ENCODE assay signal across 8 mouse cellular contexts in genomic region chr8:81342236-81342998, GRCm38 (mm10). TPM values are rescaled to one million over a fixed set of nuclear protein-coding genes. Genes with fewer than 3 reads are reported as not detected.
DNase-seq lines count a peak whose midpoint lies in the region; ATAC-seq and TF ChIP-seq lines count a peak whose summit lies in the region.

TSS of gene Inpp4b (plus strand) at chr8:81342556.

- ATAC-seq in heart, embryonic 13.5 days (ENCODE audit: extremely low read depth, insufficient number of reproducible peaks, low FRiP score, low TSS enrichment), result peak; percentile 63; the same call in 1 of the 2 replicates
- ATAC-seq in kidney, postnatal 0 days (replicated peaks; ENCODE audit: low FRiP score, low read depth), result peak; percentile 74
- ATAC-seq in liver, embryonic 12.5 days, result peak; percentile 67

- H3K4me3 ChIP-seq in bone marrow macrophage, adult 2 months (ENCODE audit: insufficient read depth, low read length), result peak within 1 kb of the TSS; percentile 60
- H3K4me3 ChIP-seq in embryonic fibroblast, embryonic 13.5 days (ENCODE audit: insufficient read depth, low read length), result peak within 1 kb of the TSS; percentile 40
- peak within 1 kb of the TSS; percentile 67 for H3K4me3 ChIP-seq in heart, embryonic 13.5 days
- H3K4me3 ChIP-seq in kidney, postnatal 0 days (replicated peaks; ENCODE audit: low read depth, low read length), result peak within 1 kb of the TSS; percentile 63
- H3K4me3 ChIP-seq in liver, embryonic 12.5 days, result peak within 1 kb of the TSS; percentile 48
- no peak within 1 kb of the TSS for H3K4me3 ChIP-seq in myocyte

- peak; percentile 80 to 81 for DNase-seq in B cell, adult 2 months
- peak; percentile 73 for DNase-seq in kidney, postnatal 0 days (ENCODE audit: low spot score)
- peak; percentile 66 to 82 for DNase-seq in spleen, postnatal 4 days (ENCODE audit: low spot score in 2 of 2)

- no peak for TF ChIP-seq CTCF in bone marrow macrophage, adult 2 months (IDR thresholded peaks at IDR 0.05; ENCODE audit: low read depth, low read length)
- no peak for TF ChIP-seq CTCF in embryonic fibroblast, embryonic 13.5 days (IDR thresholded peaks at IDR 0.05; ENCODE audit: borderline replicate concordance, insufficient read depth, low read length)
- no peak for TF ChIP-seq CTCF in kidney, postnatal 0 days (IDR thresholded peaks at IDR 0.05; ENCODE audit: low read depth)

- H3K36me3 ChIP-seq in heart, embryonic 13.5 days, result no peaks in the 10 kb centered on the region
- H3K36me3 ChIP-seq in kidney, postnatal 0 days (ENCODE audit: insufficient read depth, low read length), result no peaks in the 10 kb centered on the region
- H3K36me3 ChIP-seq in liver, embryonic 12.5 days, result no peaks in the 10 kb centered on the region
- no peaks in the 10 kb centered on the region for H3K36me3 ChIP-seq in myocyte (ENCODE audit: control insufficient read depth, insufficient read depth)

- no peak within 1 kb of the TSS for H3ac ChIP-seq in myocyte (ENCODE audit: control insufficient read depth, insufficient read length)

- peak within 1 kb of the TSS; percentile 33 for H3K27ac ChIP-seq in bone marrow macrophage, adult 2 months (ENCODE audit: insufficient read depth, low read depth, low read length)
- H3K27ac ChIP-seq in embryonic fibroblast, embryonic 13.5 days (ENCODE audit: insufficient read depth, low read length), result no peak within 1 kb of the TSS
- H3K27ac ChIP-seq in heart, embryonic 13.5 days (replicated peaks), result peak within 1 kb of the TSS; percentile 46
- H3K27ac ChIP-seq in kidney, postnatal 0 days, result 0 out of 2 replicates have a peak within 1 kb of the TSS, but pooled peaks have one; percentile 8
- H3K27ac ChIP-seq in liver, embryonic 12.5 days, result no peak within 1 kb of the TSS

- peaks cover 40% of the 10 kb centered on the region for H3K27me3 ChIP-seq in heart, embryonic 13.5 days (replicated peaks)
- H3K27me3 ChIP-seq in kidney, postnatal 0 days (ENCODE audit: insufficient read depth, low read length), result no peaks in the 10 kb centered on the region
- peaks cover 20% of the 10 kb centered on the region; the same call in 1 of the 2 replicates for H3K27me3 ChIP-seq in liver, embryonic 12.5 days (replicated peaks)
- no peaks in the 10 kb centered on the region for H3K27me3 ChIP-seq in myocyte (ENCODE audit: control insufficient read depth, insufficient read depth, insufficient read length)

- 0% methylated on average over 39 of the region's 46 CpGs for WGBS in heart, embryonic 13.5 days
- under 1% methylated on average over 45 of the region's 46 CpGs for WGBS in kidney, postnatal 0 days
- under 1% methylated on average over 46 of the region's 46 CpGs for whole genome bisulfite sequencing in liver, embryonic 12.5 days (ENCODE audit: insufficient replicate concordance)

- peak within 1 kb of the TSS; percentile 78 for H3K4me2 ChIP-seq in heart, embryonic 13.5 days
- peak within 1 kb of the TSS; percentile 88 for H3K4me2 ChIP-seq in kidney, postnatal 0 days (ENCODE audit: low read length)
- H3K4me2 ChIP-seq in liver, embryonic 12.5 days, result peak within 1 kb of the TSS; percentile 73
- peak within 1 kb of the TSS; percentile 50 for H3K4me2 ChIP-seq in myocyte (ENCODE audit: low read depth)

- no peaks in the 10 kb centered on the region for H3K79me2 ChIP-seq in myocyte (ENCODE audit: control insufficient read depth, insufficient read depth)

- H3K9me3 ChIP-seq in heart, embryonic 13.5 days, result peaks cover 4% of the 10 kb centered on the region; the same call in 1 of the 2 replicates
- H3K9me3 ChIP-seq in kidney, postnatal 0 days (replicated peaks; ENCODE audit: low read length), result no peaks in the 10 kb centered on the region
- no peaks in the 10 kb centered on the region for H3K9me3 ChIP-seq in liver, embryonic 12.5 days (replicated peaks)

- peaks cover 7% of the 10 kb centered on the region for H3K4me1 ChIP-seq in bone marrow macrophage, adult 2 months (ENCODE audit: control insufficient read depth, insufficient read depth, low read length)
- no peaks in the 10 kb centered on the region for H3K4me1 ChIP-seq in embryonic fibroblast, embryonic 13.5 days (ENCODE audit: control insufficient read depth, insufficient read depth, low read length)
- peaks cover 11% of the 10 kb centered on the region for H3K4me1 ChIP-seq in heart, embryonic 13.5 days
- no peaks in the 10 kb centered on the region for H3K4me1 ChIP-seq in kidney, postnatal 0 days (replicated peaks; ENCODE audit: insufficient read depth, low read length)
- H3K4me1 ChIP-seq in liver, embryonic 12.5 days, result peaks cover 4% of the 10 kb centered on the region; the same call in 1 of the 2 replicates

- TF ChIP-seq POLR2A in bone marrow macrophage, adult 2 months (IDR thresholded peaks at IDR 0.05; ENCODE audit: borderline replicate concordance, low read depth, low read length), result no peak
- TF ChIP-seq POLR2A in embryonic fibroblast, embryonic 13.5 days (IDR thresholded peaks at IDR 0.05; ENCODE audit: low read depth, low read length), result no peak
- TF ChIP-seq POLR2A in myocyte (IDR thresholded peaks at IDR 0.05; ENCODE audit: insufficient read length, low read depth), result no peak

- H3K9ac ChIP-seq in heart, embryonic 13.5 days, result peak within 1 kb of the TSS; percentile 81
- H3K9ac ChIP-seq in kidney, postnatal 0 days (ENCODE audit: low read depth, low read length), result peak within 1 kb of the TSS; percentile 52
- H3K9ac ChIP-seq in liver, embryonic 12.5 days, result peak within 1 kb of the TSS; percentile 31; the same call in 1 of the 2 replicates

TF ChIP-seq in myocyte, 11 proteins besides CTCF, POLR2A, EP300 and RAD21:
- TF ChIP-seq TCF3 (IDR thresholded peaks at IDR 0.05; ENCODE audit: insufficient read length, low read depth), result no peak
- TF ChIP-seq MYOG (IDR thresholded peaks at IDR 0.05; ENCODE audit: control insufficient read depth in 1 of 3, insufficient read depth in 1 of 3, insufficient read length in 2 of 3, low read depth in 2 of 3), result no peak
- TF ChIP-seq E2F4 (IDR thresholded peaks at IDR 0.05; ENCODE audit: insufficient read depth), result no peak
- TF ChIP-seq CEBPB (IDR thresholded peaks at IDR 0.05; ENCODE audit: insufficient read depth, poor library complexity, severe bottlenecking), result no peak
- TF ChIP-seq TCF12 (IDR thresholded peaks at IDR 0.05; ENCODE audit: insufficient read depth, poor library complexity, severe bottlenecking), result no peak
- no peak for TF ChIP-seq USF1 (IDR thresholded peaks at IDR 0.05; ENCODE audit: low read depth)
- no peak for TF ChIP-seq MAX (IDR thresholded peaks at IDR 0.05; ENCODE audit: low read depth)
- no peak for TF ChIP-seq MYOD1 (IDR thresholded peaks at IDR 0.05; ENCODE audit: control insufficient read depth in 1 of 3, insufficient read length in 2 of 3, low read depth in 2 of 3)
- no peak for TF ChIP-seq REST (IDR thresholded peaks at IDR 0.05; ENCODE audit: insufficient read depth, insufficient read length)
- TF ChIP-seq SRF (IDR thresholded peaks at IDR 0.05; ENCODE audit: control insufficient read depth, insufficient read length, low read depth), result no peak
- TF ChIP-seq POLR2AphosphoS2 (IDR thresholded peaks at IDR 0.05; ENCODE audit: insufficient read length, low read depth), result no peak

RNA-seq across cellular contexts. Expression of gene Inpp4b, which starts in this region (rescaled TPM):
- 5.5 and 7.7 TPM in 2 replicates for polyA plus RNA-seq in bone marrow macrophage, adult 2 months (2012; ENCODE audit: insufficient read depth, insufficient read length, missing spikeins)
- polyA plus RNA-seq in embryonic fibroblast, embryonic 13.5 days (2011; ENCODE audit: insufficient read length, low read depth, missing spikeins), result 0.58 and 1.9 TPM in 2 replicates
- 9.4 and 11.7 TPM in 2 replicates for polyA plus RNA-seq in heart, embryonic 13.5 days (2015; fragmentation: Nextera tagmentation; extraction: Ambion mirVana)
- polyA plus RNA-seq in kidney, postnatal 0 days (2015; fragmentation: Nextera tagmentation; extraction: Ambion mirVana), result 8.1 and 9.1 TPM in 2 replicates
- 2.5 and 2.8 TPM in 2 replicates for polyA plus RNA-seq in liver, embryonic 12.5 days (2016; fragmentation: Nextera tagmentation; extraction: Ambion mirVana)
- polyA plus RNA-seq in myocyte (2012; fragmentation: generic; extraction: Trizol), result 5.6 TPM

Comparison
In these comparisons a context has a peak if more than half of its experiments do, and no peak if none do; other contexts are left out.
1. H3K27ac ChIP-seq: peak in bone marrow macrophage, adult 2 months (single experiment), heart, embryonic 13.5 days (single experiment) and kidney, postnatal 0 days (single experiment); none in embryonic fibroblast, embryonic 13.5 days (single experiment) and liver, embryonic 12.5 days (single experiment).
2. H3K9ac ChIP-seq: peak in every context shown above with its lines; median percentile 81 in heart, embryonic 13.5 days; 52 in kidney, postnatal 0 days; 31 in liver, embryonic 12.5 days.
3. Peak in every context shown above with its lines, with median percentiles within 50 percentile points of each other: DNase-seq, ATAC-seq and H3K4me2 ChIP-seq.